Mouse (Mus musculus) small intestine, adult 10 weeks (tissue): ENCODE measurements around the gene 2310003L06Rik. TPM values are rescaled to one million over a fixed set of nuclear protein-coding genes. Genes with fewer than 3 reads are reported as not detected.

ENCODE experiments used
- polyA plus RNA-seq: library from polyadenylated mRNA; stranded (reverse); fragments of 350-450 nt; fragmentation: Illumina TruSeq; extraction: RNeasy Lipid Tissue Mini Kit (QIAGEN cat#74804); gene quantifications from one replicate; pipeline ENCODE4 v1.2.3, GENCODE M21; 2014; ENCODE audit warnings: low replicate concordance

Gene 2310003L06Rik
- not detected for polyA plus RNA-seq

GRCm38 (mm10) chr5:87969201-87969600 lies at the start of gene 2310003L06Rik, which contains the start of gene Gm28434:
TSS of gene 2310003L06Rik (plus strand) at chr5:87969459.
TSS of gene Gm28434 (plus strand) at chr5:87969517.

GRCm38 (mm10) chr5:87925372-87925771 lies 43.9 kb upstream of the 2310003L06Rik start, which contains the start of gene Csn3:
TSS of gene Csn3 (plus strand) at chr5:87925579.

DNA sequence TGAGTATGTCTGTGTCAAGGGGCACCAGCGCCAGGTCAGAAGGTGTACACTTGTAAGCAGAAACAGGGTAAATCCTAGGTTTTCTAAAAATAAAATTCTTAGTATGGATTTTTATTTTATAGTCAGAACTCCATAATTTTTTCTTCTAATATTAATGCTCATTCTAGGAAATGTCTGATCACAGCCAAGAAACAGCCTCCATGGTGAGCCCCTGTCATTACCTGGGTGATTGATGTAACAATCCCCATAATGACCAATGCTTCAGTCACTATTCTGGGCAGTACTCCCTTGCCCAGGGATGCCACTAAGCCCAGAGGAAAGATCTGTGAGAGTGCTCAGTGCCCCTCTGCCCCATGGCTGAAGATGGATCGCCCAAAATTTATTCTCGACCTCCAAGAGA lies 9.9 kb downstream of the 2310003L06Rik start, which contains the start of gene Cabs1:
Gene Cabs1 (plus strand): TSS at position 301 of the 400 bp plus-strand sequence.

DNA sequence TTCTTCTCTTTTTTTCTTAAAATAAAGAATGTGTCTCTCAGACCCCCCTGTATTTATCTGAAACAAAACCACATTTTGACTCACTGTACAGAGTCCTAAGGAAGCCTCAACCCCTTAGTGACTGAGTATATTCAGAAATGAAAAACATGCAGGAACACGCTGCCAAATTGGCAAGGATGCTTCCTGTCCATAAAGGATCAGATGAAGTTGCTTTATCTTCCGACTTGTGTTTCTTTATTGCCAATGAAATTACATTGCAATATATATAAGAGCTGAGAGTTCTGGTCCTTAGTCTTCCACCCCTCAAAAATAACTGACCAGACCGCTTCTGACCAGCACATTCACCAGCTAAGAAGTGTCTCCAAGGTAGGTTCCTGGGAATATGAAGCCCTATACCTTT lies 33.0 kb downstream of the 2310003L06Rik start, which contains the start of gene Smr3a:
Gene Smr3a (plus strand): TSS at position 301 of the 400 bp plus-strand sequence.

Other genes starting within 250 kb of the 2310003L06Rik start
- gene Csn1s2a, start 194.9 kb upstream of the 2310003L06Rik start, polyA plus RNA-seq, result not detected
- not detected for gene Csn1s2b, start 161.4 kb upstream of the 2310003L06Rik start, polyA plus RNA-seq
- gene Prr27, start 143.8 kb upstream of the 2310003L06Rik start, polyA plus RNA-seq, result not detected
- not detected for gene Odam, start 84.4 kb upstream of the 2310003L06Rik start, polyA plus RNA-seq
- gene Csn3, start 43.9 kb upstream of the 2310003L06Rik start, polyA plus RNA-seq, result not detected
- not detected for gene Gm28434, start 58 bp downstream of the 2310003L06Rik start, polyA plus RNA-seq
- 0.37 TPM for gene Cabs1, start 10.0 kb downstream of the 2310003L06Rik start, polyA plus RNA-seq
- gene Smr3a, start 33.1 kb downstream of the 2310003L06Rik start, polyA plus RNA-seq, result not detected
- not detected for gene Smr2, start 117.1 kb downstream of the 2310003L06Rik start, polyA plus RNA-seq
- gene Gm11116, start 142.1 kb downstream of the 2310003L06Rik start, polyA plus RNA-seq, result not detected
- not detected for gene Gm11115, start 184.6 kb downstream of the 2310003L06Rik start, polyA plus RNA-seq